ENCODE assay signal across 9 mouse cellular contexts in the genomic region with DNA sequence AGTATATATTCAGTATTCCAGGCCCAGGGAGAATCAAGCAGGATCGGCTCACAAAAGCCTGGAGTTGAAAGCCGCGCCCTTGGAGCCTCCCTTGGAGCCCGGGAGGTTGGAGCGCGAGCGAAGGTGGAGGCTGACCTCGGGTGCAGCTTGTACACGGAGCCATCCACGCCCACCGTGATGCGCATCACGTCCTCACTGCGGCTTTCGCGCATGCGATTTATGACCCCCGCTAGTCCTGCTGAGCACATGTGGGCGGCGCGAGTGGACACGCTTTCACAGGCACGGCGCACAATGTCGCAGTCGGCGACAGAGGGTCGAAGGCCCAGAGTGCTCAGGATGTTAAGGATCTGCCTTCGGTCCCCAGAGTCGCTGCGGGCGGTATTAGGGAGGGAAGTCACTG. TPM values are rescaled to one million over a fixed set of nuclear protein-coding genes. Genes with fewer than 3 reads are reported as not detected.
DNase-seq lines count a peak whose midpoint lies in the region; ATAC-seq and TF ChIP-seq lines count a peak whose summit lies in the region.
"Had no signal": no experiment of that assay in that cellular context is flagged by ENCODE, and none has a peak within 500 bp of the region (broad histone marks: within the 10 kb centered on the region; RNA-seq: fewer than 3 reads in every experiment).

No protein-coding gene starts in this region.

- ATAC-seq in hindbrain, embryonic 11.5 days (ENCODE audit: low FRiP score), result peak; percentile 82

- H3K4me3 ChIP-seq in gastrocnemius, adult 2 months, result peak overlapping the region; percentile 50
- H3K4me3 ChIP-seq in ES-E14 (ENCODE audit: insufficient read depth in 1 of 2, low read depth in 1 of 2, low read length in 2 of 2, poor library complexity in 1 of 2, severe bottlenecking in 1 of 2), result peak overlapping the region; percentile 11 to 41; a peak in 3 of 4 replicates
- peak overlapping the region; percentile 34 for H3K4me3 ChIP-seq in hindbrain, embryonic 11.5 days (ENCODE audit: low read depth, low read length)

- intact Hi-C loops in gastrocnemius, adult 2 months (cut with DNase I), result no loop called here

- H3K27me3 ChIP-seq in hindbrain, embryonic 11.5 days (ENCODE audit: control insufficient read depth, insufficient read depth, low read length), result no peaks in the 10 kb centered on the region

- H3K36me3 ChIP-seq in ES-E14 (ENCODE audit: control insufficient read depth, insufficient read depth, low read length, poor library complexity, severe bottlenecking), result no peaks in the 10 kb centered on the region
- no peaks in the 10 kb centered on the region for H3K36me3 ChIP-seq in hindbrain, embryonic 11.5 days (ENCODE audit: control insufficient read depth, insufficient read depth, low read length)

- H3K27ac ChIP-seq in gastrocnemius, adult 2 months, result no peak overlapping the region
- no peak overlapping the region for H3K27ac ChIP-seq in ES-E14 (ENCODE audit: insufficient read depth, low read depth, low read length, poor library complexity, severe bottlenecking)
- H3K27ac ChIP-seq in hindbrain, embryonic 11.5 days (ENCODE audit: low read depth, low read length), result peak overlapping the region; percentile 74

- H3K4me1 ChIP-seq in ES-E14 (ENCODE audit: control insufficient read depth in 2 of 2, insufficient read depth in 2 of 2, low read length in 2 of 2, poor library complexity in 1 of 2), result peaks cover 5 to 36% of the 10 kb centered on the region in 2 experiments; a peak in 3 of 4 replicates
- H3K4me1 ChIP-seq in hindbrain, embryonic 11.5 days (replicated peaks; ENCODE audit: control insufficient read depth, insufficient read depth, low read length), result peaks cover 11% of the 10 kb centered on the region

- in situ Hi-C loops in ES-E14 (cut with MboI; ENCODE audit: low sequenced_read_pairs in 2 of 2, unreplicated experiment in 2 of 2), result no loop called here

- no peak overlapping the region for H3K9ac ChIP-seq in ES-E14 (ENCODE audit: insufficient read depth, low read depth, low read length, poor library complexity, severe bottlenecking)
- H3K9ac ChIP-seq in hindbrain, embryonic 11.5 days (ENCODE audit: low read depth, low read length), result peak overlapping the region; percentile 67

- no peaks in the 10 kb centered on the region for H3K9me3 ChIP-seq in ES-E14 (ENCODE audit: control insufficient read depth, insufficient read depth, low read depth, low read length)
- H3K9me3 ChIP-seq in hindbrain, embryonic 11.5 days (ENCODE audit: control insufficient read depth, low read length), result no peaks in the 10 kb centered on the region

- WGBS in hindbrain, embryonic 11.5 days, result 2% methylated on average over 32 of the region's 32 CpGs

- peak overlapping the region; percentile 61 for H3K4me2 ChIP-seq in hindbrain, embryonic 11.5 days (replicated peaks; ENCODE audit: low read depth, low read length)

- DNase-seq in gastrocnemius, adult 2 months, result peak; percentile 48
- DNase-seq in gastrocnemius, adult 8-10 months (ENCODE audit: low spot score in 2 of 2), result no peak
- no peak for DNase-seq in ES-E14 (ENCODE audit: low read depth, low spot score)
- peak; percentile 75 for DNase-seq in embryo, embryonic 9.5 days (ENCODE audit: extremely low spot score)
- peak; percentile 83 for DNase-seq in hindbrain, embryonic 11.5 days (ENCODE audit: low spot score)
- peak; percentile 45 for DNase-seq in liver
- peak; percentile 78 for DNase-seq in retina, embryonic 14.5 days (ENCODE audit: low spot score)
- DNase-seq in natural killer cell, adult 2 months (ENCODE audit: low spot score in 2 of 2), result no peak

- no peak for TF ChIP-seq CTCF in gastrocnemius, adult 2 months (IDR thresholded peaks at IDR 0.05)

TF ChIP-seq in ES-E14, 5 proteins besides CTCF, POLR2A, EP300 and RAD21:
- TF ChIP-seq MAFK (IDR thresholded peaks at IDR 0.05; ENCODE audit: insufficient read depth, low read depth, low read length), result no peak
- TF ChIP-seq CHD2 (IDR thresholded peaks at IDR 0.05; ENCODE audit: low read depth, low read length), result no peak
- no peak for TF ChIP-seq ZNF384 (IDR thresholded peaks at IDR 0.05; ENCODE audit: low read depth, low read length)
- TF ChIP-seq ZC3H11A (IDR thresholded peaks at IDR 0.05; ENCODE audit: borderline replicate concordance, low read depth, low read length), result no peak
- no peak for TF ChIP-seq HCFC1 (IDR thresholded peaks at IDR 0.05; ENCODE audit: borderline replicate concordance, insufficient read depth, low read length)

RNA-seq across cellular contexts. Expression of a gene that starts 3.4 kb away (rescaled TPM):
- not detected for total RNA-seq in gastrocnemius, adult 2 months (2021)
- total RNA-seq in gastrocnemius, adult 8-10 months (2022), result not detected
- 10.4 and 11.3 TPM in 2 replicates for total RNA-seq in ES-E14 (2012; rRNA removed)
- 0.31 and 2.4 TPM in 2 replicates for polyA plus RNA-seq in hindbrain, embryonic 11.5 days (2014; fragmentation: Nextera tagmentation; extraction: Ambion mirVana)
- total RNA-seq: left cerebral cortex, adult 8-10 months had no signal

RNA-seq across cellular contexts. Expression of a gene that starts 23.9 kb away (rescaled TPM):
- total RNA-seq in gastrocnemius, adult 2 months (2021), result 10 to 100 TPM; 39.7 to 48.5 TPM
- 10 to 100 TPM; 44.6 to 47.3 (median 47.0) TPM for total RNA-seq in gastrocnemius, adult 8-10 months (2022)
- 103 and 126 TPM in 2 replicates for total RNA-seq in ES-E14 (2012; rRNA removed)
- 78.4 and 86.3 TPM in 2 replicates for polyA plus RNA-seq in hindbrain, embryonic 11.5 days (2014; fragmentation: Nextera tagmentation; extraction: Ambion mirVana)

RNA-seq across cellular contexts. Expression of a gene that starts 40.2 kb away (rescaled TPM):
- total RNA-seq in gastrocnemius, adult 2 months (2021), result 10 to 100 TPM; 52.8 to 72.3 TPM
- 10 to 100 TPM; 50.7 to 96.4 (median 75.2) TPM for total RNA-seq in gastrocnemius, adult 8-10 months (2022)
- 8.5 and 14.5 TPM in 2 replicates for total RNA-seq in ES-E14 (2012; rRNA removed)
- 19.0 and 20.4 TPM in 2 replicates for polyA plus RNA-seq in hindbrain, embryonic 11.5 days (2014; fragmentation: Nextera tagmentation; extraction: Ambion mirVana)

RNA-seq across cellular contexts. Expression of a gene that starts 47.9 kb away (rescaled TPM):
- 1 to 10 TPM; 1.8 to 7.8 TPM for total RNA-seq in gastrocnemius, adult 2 months (2021)
- 1 to 10 TPM; 1.5 to 5.7 (median 3.0) TPM for total RNA-seq in gastrocnemius, adult 8-10 months (2022)
- 0.76 and 0.85 TPM in 2 replicates for total RNA-seq in ES-E14 (2012; rRNA removed)
- polyA plus RNA-seq in hindbrain, embryonic 11.5 days (2014; fragmentation: Nextera tagmentation; extraction: Ambion mirVana), result 2.9 and 3.0 TPM in 2 replicates

RNA-seq across cellular contexts. Expression of a gene that starts 53.5 kb away (rescaled TPM):
- 10 to 100 TPM; 37.0 to 46.7 TPM for total RNA-seq in gastrocnemius, adult 2 months (2021)
- 10 to 100 TPM; 40.4 to 47.2 (median 42.3) TPM for total RNA-seq in gastrocnemius, adult 8-10 months (2022)
- total RNA-seq in ES-E14 (2012; rRNA removed), result 63.7 and 72.2 TPM in 2 replicates
- polyA plus RNA-seq in hindbrain, embryonic 11.5 days (2014; fragmentation: Nextera tagmentation; extraction: Ambion mirVana), result 30.2 and 31.9 TPM in 2 replicates

Comparison
In these comparisons a context has a peak if more than half of its experiments do, and no peak if none do; other contexts are left out.
1. DNase-seq: peak in gastrocnemius, adult 2 months (single experiment), embryo, embryonic 9.5 days (single experiment), hindbrain, embryonic 11.5 days (single experiment), liver (single experiment) and retina, embryonic 14.5 days (single experiment); none in gastrocnemius, adult 8-10 months (0 of 2), ES-E14 (single experiment) and natural killer cell, adult 2 months (0 of 2).
2. Peak in every context shown above with its lines, with median percentiles within 50 percentile points of each other: H3K4me3 ChIP-seq.